Mouse (Mus musculus) olfactory bulb, adult 2 months (tissue): ENCODE data around the gene Ncan.

Source experiments
- CTCF ChIP-seq: fragments of 200-500 bp; IDR thresholded peaks from 2 replicates; pipeline ENCODE4 v1.5.1; 2012; ENCODE audit warnings: low read depth, mild to moderate bottlenecking, low read length, moderate library complexity; ENCODE audit not compliant: insufficient read depth
- POLR2A ChIP-seq: fragments of 200-500 bp; IDR thresholded peaks from 2 replicates; pipeline ENCODE4 v1.6.1; 2012; ENCODE audit warnings: mild to moderate bottlenecking, low read depth, low read length, moderate library complexity; ENCODE audit not compliant: insufficient read depth

DNA sequence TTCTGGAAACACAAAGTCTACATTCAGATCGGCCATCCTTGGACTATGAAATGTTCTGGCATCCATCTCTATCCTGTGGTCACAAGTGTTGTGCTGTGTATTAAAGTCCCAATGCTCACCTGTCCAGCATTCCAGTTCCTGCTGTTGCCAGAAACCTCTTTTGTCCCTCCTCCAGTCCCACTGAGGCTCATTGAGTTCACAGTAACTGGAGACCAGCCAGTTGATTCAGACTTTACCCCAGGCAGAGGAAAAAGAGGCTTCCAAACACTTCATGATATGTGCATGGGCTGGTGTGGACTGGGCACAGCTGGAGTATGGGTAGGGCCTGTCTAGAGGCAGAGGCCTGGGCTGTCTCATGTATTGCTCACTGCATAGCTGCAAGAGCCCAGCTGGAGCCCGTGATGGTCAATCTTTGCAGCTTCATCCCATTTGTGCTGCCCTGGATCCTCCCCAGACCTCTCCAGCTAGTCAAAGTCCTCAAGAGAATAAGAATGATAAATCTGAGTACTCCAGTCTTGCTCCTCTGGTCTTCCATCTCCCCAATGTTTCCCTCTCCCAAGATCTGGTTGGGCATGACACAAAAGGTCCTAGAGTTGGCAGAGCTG, 48.7 kb downstream of the Ncan start:
- TF ChIP-seq POLR2A: no peak
- TF ChIP-seq CTCF: no peak
